In the genomic region with DNA sequence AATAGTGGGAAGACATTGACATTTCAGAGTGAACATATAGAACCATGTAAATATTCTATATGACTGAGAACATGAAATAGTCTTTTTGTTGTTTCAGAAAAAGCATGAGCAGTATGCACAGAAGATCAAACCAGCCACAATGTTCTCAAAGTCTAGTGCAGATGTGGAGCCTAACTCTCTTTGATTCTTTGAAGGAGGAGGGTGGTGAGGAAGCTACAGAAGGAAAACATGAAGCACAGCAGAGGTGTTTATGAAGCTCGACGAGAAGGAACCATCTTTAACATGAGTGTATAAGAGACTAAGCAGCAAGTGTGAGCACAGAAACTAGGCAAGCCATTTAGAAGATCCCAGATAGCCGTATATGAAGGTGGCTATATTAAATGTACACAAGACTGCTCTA, we compare ENCODE assay signal across 22 mouse cellular contexts. TPM values are rescaled to one million over a fixed set of nuclear protein-coding genes. Genes with fewer than 3 reads are reported as not detected.
A peak's percentile ranks its signal among the peaks of the same experiment; 100 is the strongest.
DNase-seq lines count a peak whose midpoint lies in the region; ATAC-seq and TF ChIP-seq lines count a peak whose summit lies in the region.
"Had no signal": no experiment of that assay in that cellular context is flagged by ENCODE, and none has a peak within 500 bp of the region (broad histone marks: within the 10 kb centered on the region; RNA-seq: fewer than 3 reads in every experiment).

No protein-coding gene starts in this region.

- H3K4me1 ChIP-seq in thymus, adult 2 months (replicated peaks; ENCODE audit: control insufficient read depth, insufficient read depth, low read length) = peaks cover 8% of the 10 kb centered on the region
- H3K4me1 ChIP-seq: embryonic facial prominence, embryonic 10.5 days; embryonic facial prominence, embryonic 12.5 days; forebrain, embryonic 12.5 days had no signal

- no peak overlapping the region for H3K4me3 ChIP-seq in thymus, adult 2 months (ENCODE audit: control insufficient read depth, insufficient read depth, low read length)
- H3K4me3 ChIP-seq: embryonic facial prominence, embryonic 10.5 days; embryonic facial prominence, embryonic 12.5 days; forebrain, embryonic 12.5 days had no signal

- H3K36me3 ChIP-seq in thymus, adult 2 months (ENCODE audit: control insufficient read depth, insufficient read depth, low read length) = no peaks in the 10 kb centered on the region
- H3K36me3 ChIP-seq: embryonic facial prominence, embryonic 10.5 days; embryonic facial prominence, embryonic 12.5 days; forebrain, embryonic 12.5 days had no signal

- no peak overlapping the region for H3K27ac ChIP-seq in thymus, adult 2 months (ENCODE audit: control insufficient read depth, insufficient read depth, low read length)
- H3K27ac ChIP-seq: embryonic facial prominence, embryonic 10.5 days; embryonic facial prominence, embryonic 12.5 days; forebrain, embryonic 12.5 days had no signal

- TF ChIP-seq POLR2A in thymus, adult 2 months (IDR thresholded peaks at IDR 0.05; ENCODE audit: control insufficient read depth, extremely low read depth, insufficient read depth, low read length, poor library complexity) = no peak

- 29% methylated on average over 3 of the region's 3 CpGs for WGBS in thymus, adult 2 months

- no peaks in the 10 kb centered on the region for H3K27me3 ChIP-seq in thymus, adult 2 months (ENCODE audit: control insufficient read depth, insufficient read depth, low read length)
- H3K27me3 ChIP-seq: embryonic facial prominence, embryonic 12.5 days; forebrain, embryonic 12.5 days had no signal

- no peak for ATAC-seq in CD4-positive, CD25-positive, alpha-beta regulatory T cell, adult 4 months
- no peak for ATAC-seq in inflammation-experienced regulatory T-cells, adult 6 months
- ATAC-seq: activated CD4-positive, CD25-positive, alpha-beta regulatory T cell, adult 4 months; forebrain, embryonic 14.5 days; forebrain, embryonic 16.5 days had no signal

- no peak for TF ChIP-seq CTCF in thymus, adult 2 months (IDR thresholded peaks at IDR 0.05; ENCODE audit: borderline replicate concordance, control insufficient read depth, extremely low read depth, insufficient read depth, low read length, poor library complexity)

- DNase-seq in CD4-positive, CD25-positive, alpha-beta regulatory T cell, adult 2 months (ENCODE audit: low read depth, low spot score) = peak; percentile 18
- DNase-seq in thymus, postnatal 0 days (ENCODE audit: low spot score) = peak; percentile 75
- no peak for DNase-seq in thymus, adult 2 months
- DNase-seq in CD4-positive helper T cell, adult 2 months (ENCODE audit: low read depth, low spot score) = peak; percentile 61
- DNase-seq in naive thymus-derived CD4-positive, alpha-beta T cell, adult 2 months (ENCODE audit: low read depth) = peak; percentile 76
- DNase-seq: adrenal gland, adult 8-10 months; adrenal gland, postnatal 14 days; adrenal gland, postnatal 36 days; B cell, adult 2 months; cerebellum, adult 11-12 months; cerebellum, adult 2 months; cerebellum, adult 9-10 months; cerebellum, postnatal 10 days; cerebellum, postnatal 25 days had no signal

RNA-seq across cellular contexts. Expression of a gene that starts 6.5 kb away (rescaled TPM):
- polyA plus RNA-seq in CD4-positive, CD25-positive, alpha-beta regulatory T cell, adult 4 months (2017; shearing (Covaris generic)) = 1 to 10 TPM in 1 of 2 experiments, under 1 TPM in 1; 0.89 to 1.4 TPM
- 0.39 and 0.42 TPM in 2 replicates for polyA plus RNA-seq in thymus, postnatal 0 days (2015; fragmentation: Nextera tagmentation; extraction: Ambion mirVana)
- polyA plus RNA-seq in thymus, adult 2 months (2012; rRNA removed) = 0.22 and 0.80 TPM in 2 replicates
- 1 to 10 TPM in 1 of 3 experiments, under 1 TPM in 1, not detected in 1; 0.31 to 1.3 TPM for polyA plus RNA-seq in inflammation-experienced regulatory T-cells, adult 6 months (2017; shearing (Covaris generic))
- polyA plus RNA-seq: embryonic facial prominence, embryonic 12.5 days; forebrain, embryonic 16.5 days had no signal

RNA-seq across cellular contexts. Expression of a gene that starts 41.5 kb away (rescaled TPM):
- 100 to 1,000 TPM; 163 to 171 TPM for polyA plus RNA-seq in CD4-positive, CD25-positive, alpha-beta regulatory T cell, adult 4 months (2017; shearing (Covaris generic))
- polyA plus RNA-seq in thymus, postnatal 0 days (2015; fragmentation: Nextera tagmentation; extraction: Ambion mirVana) = 151 and 156 TPM in 2 replicates
- 193 and 199 TPM in 2 replicates for polyA plus RNA-seq in thymus, adult 2 months (2012; rRNA removed)
- polyA plus RNA-seq in inflammation-experienced regulatory T-cells, adult 6 months (2017; shearing (Covaris generic)) = 100 to 1,000 TPM in 2 of 3 experiments, 10 to 100 TPM in 1; 95.3 to 160 (median 152) TPM
